Mouse (Mus musculus) frontal cortex, postnatal 10 days (tissue): ENCODE data around the gene Ube2d3.
"Not testable (repeated sequence)": the region's sequence is repeated elsewhere in the genome, so short reads cannot be mapped to it uniquely, and the experiment has no call there.

Source experiments
- DNase-seq, 2 experiments: peaks; one replicate each; pipeline ENCODE4 v3.0.0; 2022; ENCODE audit warnings: low spot score in 2 of 2, mixed read lengths in 1 of 2

The Ube2d3 gene

GRCm38 (mm10) chr3:135491102-135491501, 53.2 kb downstream of the Ube2d3 start:
- DNase-seq, result no peak

DNA sequence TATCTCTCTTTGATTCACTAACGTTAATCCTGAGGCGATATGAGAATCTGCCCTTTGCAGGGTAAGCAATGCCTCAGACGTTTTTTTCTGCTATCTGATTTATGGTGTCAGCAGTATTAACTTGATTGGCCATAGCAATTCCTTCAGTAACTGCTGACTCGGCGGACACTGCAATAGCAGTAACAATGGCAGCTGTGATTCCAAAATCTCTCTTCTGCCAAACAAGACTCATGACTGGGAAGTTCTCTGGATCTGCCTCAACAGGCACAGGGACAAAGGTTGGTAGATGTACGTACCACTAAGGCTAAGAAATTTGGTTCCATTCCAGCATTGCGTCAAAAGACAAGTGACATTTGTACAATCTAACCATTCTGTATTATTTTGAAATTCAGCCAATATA, 55.4 kb downstream of the Ube2d3 start:
- not testable (repeated sequence) for DNase-seq

DNA sequence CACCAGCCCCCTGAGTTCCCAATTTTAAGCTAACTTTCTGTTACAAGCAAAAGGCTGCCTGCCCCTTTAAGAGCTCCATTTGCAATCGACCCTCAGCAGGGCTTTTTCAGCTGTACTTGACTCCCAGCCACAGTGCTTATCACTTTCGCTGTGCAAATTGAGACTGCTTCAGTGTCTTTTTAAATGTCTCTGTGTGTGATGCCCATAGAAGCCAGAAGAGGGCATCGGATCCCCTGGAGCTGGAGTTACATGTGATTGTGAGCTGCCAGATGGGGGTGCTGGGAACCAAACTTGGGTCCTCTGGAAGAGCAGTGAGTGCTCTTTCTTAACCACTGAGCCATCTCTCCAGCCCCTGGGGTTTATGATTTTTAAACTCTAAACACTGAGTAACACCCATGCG, 60.0 kb downstream of the Ube2d3 start:
- DNase-seq, result not testable (repeated sequence)

GRCm38 (mm10) chr3:135498891-135499290, 60.9 kb downstream of the Ube2d3 start:
- DNase-seq, result no peak

GRCm38 (mm10) chr3:135503160-135503559, 65.2 kb downstream of the Ube2d3 start:
- DNase-seq, result no peak

GRCm38 (mm10) chr3:135505369-135505909, 67.5 kb downstream of the Ube2d3 start:
- DNase-seq, result no peak

DNA sequence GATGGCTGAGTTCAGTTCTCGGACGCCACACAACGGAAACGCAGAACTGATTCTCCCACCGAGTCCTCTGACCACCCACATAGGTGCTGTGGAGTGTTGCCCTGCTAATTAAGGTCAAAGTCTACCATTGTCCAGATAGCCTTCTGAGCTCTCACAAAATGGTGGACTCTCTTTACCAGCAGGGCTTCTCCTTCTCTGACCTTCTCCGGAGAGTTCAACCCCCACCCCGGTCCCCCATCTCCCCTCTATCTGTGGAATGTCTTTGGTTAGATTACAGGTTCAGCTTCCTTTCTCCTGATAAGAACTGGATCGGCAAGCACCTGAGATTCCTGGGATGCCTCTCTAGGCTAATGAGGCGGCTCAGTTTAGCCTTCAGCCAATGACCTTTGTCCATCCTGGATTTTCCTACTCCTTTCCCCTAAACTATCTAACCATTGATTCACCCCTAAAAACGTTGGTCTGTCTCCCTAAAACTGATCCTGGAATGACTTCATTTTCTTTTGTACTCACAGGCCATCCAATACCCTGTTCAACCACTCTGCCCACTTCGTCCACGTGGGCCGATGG, 68.0 kb downstream of the Ube2d3 start:
- DNase-seq, result no peak

- DNase-seq, result no peak
Measured at GRCm38 (mm10) chr3:135507506-135507905, 69.6 kb downstream of the Ube2d3 start.

DNA sequence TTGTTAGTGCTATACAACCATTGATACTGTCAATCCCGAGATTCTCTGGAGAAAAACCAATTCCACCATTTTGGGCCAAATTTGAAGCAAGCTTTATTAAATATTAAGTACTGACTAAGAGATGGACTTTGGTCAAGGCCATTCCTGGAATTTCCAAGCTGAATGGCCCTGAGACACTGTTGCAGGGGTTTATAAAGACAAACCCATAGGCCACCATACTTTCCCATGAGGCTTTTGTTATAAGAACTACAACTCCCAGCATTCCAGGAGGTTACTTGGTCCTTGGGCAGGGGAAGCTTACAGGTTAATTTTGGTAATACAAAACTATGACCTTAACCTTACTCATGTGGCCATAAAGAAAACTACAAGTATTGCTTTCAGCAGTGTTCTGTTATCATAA, 70.2 kb downstream of the Ube2d3 start:
- DNase-seq, result no peak

DNA sequence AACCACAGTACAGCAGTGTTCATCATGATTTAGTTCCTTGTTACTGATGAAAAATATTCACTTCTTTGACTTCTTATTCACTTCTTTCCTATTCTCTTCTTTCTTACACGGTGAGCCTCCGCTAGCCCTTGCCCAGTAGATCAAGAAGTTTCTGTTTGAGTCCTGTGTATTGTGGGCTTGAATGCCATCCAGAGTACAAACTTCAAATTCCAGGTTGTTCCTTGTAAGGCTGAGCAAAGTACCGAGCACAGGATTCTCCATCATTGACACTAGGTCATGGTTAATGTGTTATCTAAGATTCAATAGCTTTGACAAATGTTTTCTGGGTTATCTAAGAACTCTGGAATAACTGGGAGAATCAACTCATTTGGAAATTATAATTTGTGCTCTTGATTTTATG, 72.4 kb downstream of the Ube2d3 start:
- no peak for DNase-seq

- DNase-seq, result no peak
Measured at GRCm38 (mm10) chr3:135511683-135512082, 73.7 kb downstream of the Ube2d3 start.

DNA sequence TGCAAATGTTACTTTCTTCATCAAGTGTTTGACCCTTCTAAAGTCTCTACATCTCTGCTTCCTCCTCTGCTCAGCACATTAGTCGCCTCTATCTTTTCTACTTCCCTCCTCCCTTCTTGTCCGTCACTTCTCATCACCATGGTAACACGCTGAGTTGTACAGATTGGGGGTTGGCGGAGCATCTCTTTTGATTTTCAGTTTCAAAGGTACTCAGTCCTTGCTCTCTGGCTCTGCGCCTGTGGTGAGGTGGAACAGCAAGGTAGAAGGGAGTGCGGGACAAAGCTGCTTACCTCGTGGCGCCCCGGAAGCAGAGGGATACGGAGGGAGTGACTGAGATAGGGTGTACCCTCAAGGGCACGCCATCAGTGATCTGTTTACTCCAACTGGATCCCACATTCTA, 75.3 kb downstream of the Ube2d3 start:
- no peak for DNase-seq

DNA sequence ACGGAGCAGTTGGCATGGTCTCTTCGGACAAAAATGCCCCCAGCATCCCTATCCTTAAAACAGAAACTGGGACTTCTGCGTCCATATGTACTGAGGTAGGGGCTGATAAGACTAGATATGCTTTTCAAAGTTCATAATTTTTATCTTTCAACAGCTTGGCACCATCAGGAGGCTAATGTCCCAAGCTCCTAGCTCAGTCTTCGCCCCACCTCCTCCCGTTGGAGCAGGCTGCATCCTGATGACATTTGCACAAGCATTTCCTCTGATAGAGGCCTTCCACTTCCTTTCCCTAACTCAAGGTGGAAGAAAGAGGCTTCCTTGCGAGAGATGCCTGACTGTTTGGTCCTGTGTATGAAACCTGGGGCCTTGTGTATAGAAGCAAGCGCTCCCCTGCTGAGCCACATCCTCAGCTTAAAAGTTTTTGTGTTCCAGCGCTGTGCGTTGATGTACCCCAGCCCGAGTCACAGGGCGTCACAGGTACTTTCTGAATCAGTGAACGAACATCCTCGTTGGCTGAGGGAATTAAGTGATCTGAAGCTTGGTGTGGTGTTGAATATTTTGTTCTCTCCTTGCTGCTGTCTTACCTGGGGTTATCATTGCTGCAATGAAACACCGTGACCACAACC, 76.0 kb downstream of the Ube2d3 start:
- DNase-seq, result no peak

DNA sequence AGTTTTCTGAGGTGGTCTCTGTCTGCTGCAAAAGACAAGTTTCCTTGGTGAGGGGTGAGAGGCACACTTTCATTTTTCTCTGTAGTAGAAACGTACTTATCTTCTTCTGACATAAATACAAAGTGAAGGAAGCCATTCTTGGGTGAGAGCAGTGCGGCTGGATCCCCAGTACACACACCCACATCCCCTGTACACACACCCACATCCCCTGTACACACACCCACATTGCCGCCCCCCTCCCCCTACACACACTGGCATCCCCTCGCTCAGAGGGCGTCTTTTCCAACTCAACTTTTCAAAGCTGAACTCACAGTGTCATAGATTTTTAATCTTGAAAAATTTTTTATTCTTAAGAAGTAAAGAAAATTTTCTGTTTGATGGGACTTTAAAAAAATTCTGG, 77.3 kb downstream of the Ube2d3 start:
- no peak for DNase-seq

DNA sequence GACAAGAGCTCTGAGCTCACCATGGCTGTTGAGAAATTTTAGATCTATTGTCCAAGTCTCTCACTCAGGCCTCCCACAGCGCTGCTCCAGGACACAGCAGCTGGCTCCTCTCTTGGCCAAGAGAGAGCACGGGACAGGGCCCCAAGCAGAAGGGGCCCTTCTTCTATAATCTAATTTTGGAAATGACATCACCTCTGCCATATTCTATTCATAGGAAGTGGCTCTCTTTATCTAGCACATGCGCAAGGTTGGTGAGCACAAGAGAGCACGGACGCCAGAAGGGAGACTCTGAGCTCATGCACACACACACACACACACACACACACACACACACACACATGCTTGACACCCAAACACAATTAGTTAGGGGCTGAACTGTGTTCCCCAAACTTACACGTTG, 78.9 kb downstream of the Ube2d3 start:
- DNase-seq, result no peak
